Mouse (Mus musculus) urinary bladder, adult 18-20 months (tissue): ENCODE results near the gene Fam25c.
A peak's percentile ranks its signal among the peaks of the same experiment; 100 is the strongest.

Experiments
- DNase-seq, 2 experiments: peaks; one replicate each; pipeline ENCODE4 v3.0.0; 2022; ENCODE audit warnings: low spot score in 2 of 2, mixed read lengths in 2 of 2

The Fam25c gene

GRCm38 (mm10) chr14:34363490-34364253 lies 8.4 kb upstream of the Fam25c start:
- peak; percentile 91 to 93 for DNase-seq

GRCm38 (mm10) chr14:34362726-34363445 lies 7.7 kb upstream of the Fam25c start:
- DNase-seq, result peak; percentile 64 to 76

DNA sequence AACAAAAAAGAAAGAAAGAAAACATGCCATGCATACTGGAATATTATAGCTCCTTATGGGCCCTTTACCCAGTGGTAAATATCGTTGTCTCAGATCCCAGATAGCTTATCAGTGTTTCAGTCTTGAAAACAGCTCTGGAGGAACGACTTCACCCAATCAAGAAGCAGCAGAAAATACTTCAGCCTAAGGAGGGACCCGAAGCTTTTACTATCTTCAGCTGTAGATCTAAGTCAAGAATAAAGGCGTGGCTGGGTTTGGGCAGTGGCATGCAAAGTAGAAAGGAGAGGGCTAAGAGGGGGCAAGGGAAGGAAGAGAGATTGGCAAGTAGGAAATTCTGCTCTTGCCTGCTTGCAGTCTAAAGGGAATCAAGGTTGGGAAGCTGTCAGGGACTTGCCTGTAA lies 6.9 kb upstream of the Fam25c start:
- DNase-seq, result no peak

DNA sequence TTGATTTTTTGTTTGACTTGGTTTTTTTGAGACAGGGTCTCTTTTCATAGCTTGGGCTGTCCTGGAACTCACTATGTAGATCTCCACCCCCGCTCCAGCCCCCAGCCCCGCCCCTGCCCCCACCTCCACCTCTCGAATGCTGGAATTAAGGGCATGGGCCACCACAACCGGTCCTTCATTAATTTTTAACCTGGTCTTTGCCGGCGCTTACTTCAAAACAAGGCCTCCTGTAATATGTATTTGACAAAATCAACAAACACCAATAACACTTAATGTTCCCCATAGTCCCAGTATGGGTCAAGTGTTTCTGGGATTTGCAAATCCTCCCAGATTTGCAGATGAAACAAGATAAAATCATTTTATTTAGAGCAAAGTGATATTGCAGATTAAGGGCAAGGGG lies 5.0 kb upstream of the Fam25c start:
- no peak for DNase-seq

DNA sequence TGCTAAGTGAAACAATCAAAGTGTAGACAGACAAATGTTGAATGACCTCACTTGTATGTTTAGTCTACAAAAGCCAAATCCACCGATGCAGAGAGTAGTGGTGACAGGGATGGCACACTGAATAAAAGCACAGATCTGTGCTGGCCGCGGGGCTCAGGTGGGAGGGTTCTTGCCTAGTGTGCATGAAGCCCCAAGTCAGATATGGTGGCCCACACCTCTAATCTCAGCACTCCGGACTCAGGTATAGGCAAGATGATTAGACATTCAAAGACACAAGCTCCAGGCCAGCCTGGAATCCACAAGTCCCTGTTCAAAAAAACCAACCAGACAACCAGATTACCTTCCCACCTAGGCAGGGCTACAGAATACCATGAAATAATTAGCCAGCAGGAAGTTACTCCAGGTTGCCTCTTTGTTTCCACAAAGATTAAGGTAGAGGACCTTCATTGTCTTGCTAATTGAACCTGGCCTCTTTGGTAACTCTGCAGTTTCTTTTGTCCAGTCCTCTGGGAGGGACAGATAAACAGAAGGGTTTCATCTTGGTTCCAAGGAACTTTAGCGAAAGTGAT lies 4.5 kb upstream of the Fam25c start:
- no peak for DNase-seq

DNA sequence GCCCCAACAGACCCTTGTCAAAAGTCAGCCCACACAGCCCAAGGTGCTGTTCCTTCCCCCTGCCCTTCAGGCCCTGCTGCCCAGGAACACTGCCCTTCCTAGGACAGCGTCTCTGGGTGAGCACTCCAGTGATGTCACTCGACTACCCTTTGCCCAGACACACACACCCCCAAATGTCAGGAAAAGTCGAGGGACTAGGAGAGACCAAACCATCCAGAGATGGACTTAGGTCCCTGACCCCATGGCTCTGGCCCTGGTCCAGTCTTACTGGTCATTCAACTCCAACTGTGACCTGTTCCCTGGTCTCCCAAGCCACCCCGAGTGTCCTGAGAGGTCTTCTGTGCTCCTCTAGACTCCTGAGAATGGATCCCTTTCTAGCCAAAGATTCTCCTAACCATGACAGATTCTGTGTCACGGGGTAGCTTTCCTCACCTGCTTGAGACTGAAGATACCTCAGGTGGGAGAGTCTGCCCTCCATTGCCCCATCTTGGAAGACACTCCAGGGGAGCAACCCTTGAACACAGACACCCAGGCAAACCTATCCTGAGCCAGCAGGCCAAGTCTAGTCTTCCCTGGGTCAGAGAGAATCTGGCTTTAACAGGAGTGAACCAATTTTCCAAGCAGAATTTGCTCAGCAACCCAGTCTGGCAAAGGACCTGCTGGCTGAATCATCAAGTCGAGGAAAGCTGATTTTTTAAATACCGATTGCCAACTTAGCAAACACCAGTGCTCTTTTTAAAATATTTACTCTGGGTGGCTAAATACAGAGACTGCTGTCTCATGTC lies 2.6 kb upstream of the Fam25c start:
- DNase-seq, result peak in 1 of 2 experiments; percentile 27

- DNase-seq, result no peak
Observed at GRCm38 (mm10) chr14:34354456-34354855, 777 bp downstream of the Fam25c start.

GRCm38 (mm10) chr14:34353326-34353725 lies 1.9 kb downstream of the Fam25c start:
- DNase-seq, result no peak

GRCm38 (mm10) chr14:34352523-34352922 lies 2.7 kb downstream of the Fam25c start:
- no peak for DNase-seq

- DNase-seq, result no peak
Observed at GRCm38 (mm10) chr14:34351660-34352059, 3.6 kb downstream of the Fam25c start.

DNA sequence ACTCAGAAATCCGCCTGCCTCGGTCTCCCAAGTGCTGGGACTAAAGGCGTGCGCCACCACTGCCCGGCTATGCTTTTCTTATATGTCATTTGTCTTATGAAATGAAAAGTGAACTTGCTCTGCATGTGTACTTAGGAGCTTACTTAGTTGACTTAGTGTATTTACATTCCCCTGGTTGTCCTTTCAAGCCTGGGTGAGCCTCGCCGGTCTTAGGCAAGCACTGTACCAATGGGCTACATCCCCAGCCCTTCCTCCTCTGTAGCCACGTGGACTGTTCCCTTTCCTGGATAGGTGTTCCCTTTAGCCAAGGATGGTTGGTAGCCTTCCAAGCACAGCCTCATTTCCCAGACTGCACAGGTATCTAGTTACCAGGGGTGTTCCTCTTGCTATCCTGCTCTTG lies 6.2 kb downstream of the Fam25c start:
- peak in 1 of 2 experiments; percentile 49 for DNase-seq

- no peak for DNase-seq
Observed at GRCm38 (mm10) chr14:34348301-34348700, 6.9 kb downstream of the Fam25c start.

DNA sequence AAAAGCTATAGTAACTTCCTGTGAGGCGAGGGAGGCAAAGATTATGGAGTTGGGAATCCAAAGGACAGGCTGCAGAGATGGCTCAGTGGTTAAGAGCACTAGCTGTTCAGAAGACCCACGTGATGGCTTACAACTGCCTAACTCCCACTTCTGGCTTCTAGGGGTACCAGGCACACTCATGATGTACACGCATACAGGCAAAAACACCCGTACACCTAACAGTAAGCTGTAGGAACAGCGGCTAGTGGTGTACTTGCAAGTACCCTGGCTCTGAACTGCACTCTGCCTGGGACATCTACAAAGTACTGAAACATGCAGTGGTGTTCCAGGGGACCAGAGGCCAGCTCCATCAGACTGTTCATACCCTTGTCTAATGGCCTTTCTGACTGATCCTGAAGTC lies 8.1 kb downstream of the Fam25c start:
- no peak for DNase-seq

- DNase-seq, result no peak
Observed at GRCm38 (mm10) chr14:34345771-34346566, 9.3 kb downstream of the Fam25c start.

GRCm38 (mm10) chr14:34344361-34344760 lies 10.9 kb downstream of the Fam25c start:
- DNase-seq, result no peak

DNA sequence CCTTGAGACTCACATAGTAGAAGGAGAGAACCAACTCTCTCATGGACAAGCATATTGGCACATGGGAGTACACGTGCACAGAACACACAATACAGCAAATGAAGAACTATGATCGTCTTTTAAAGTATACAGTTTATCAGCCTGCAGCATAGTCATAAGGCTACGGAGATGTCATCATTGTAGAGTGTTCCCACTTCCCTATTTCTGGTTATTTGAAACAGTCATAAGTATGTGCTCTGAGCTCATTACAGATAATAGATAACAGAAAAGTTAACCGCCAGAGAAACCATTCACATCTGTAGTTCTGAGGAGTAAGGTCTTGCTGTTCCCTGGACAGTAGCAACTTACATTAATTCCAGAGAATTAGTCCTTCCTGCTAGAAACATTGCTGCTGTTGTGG lies 12.2 kb downstream of the Fam25c start:
- DNase-seq, result no peak

DNA sequence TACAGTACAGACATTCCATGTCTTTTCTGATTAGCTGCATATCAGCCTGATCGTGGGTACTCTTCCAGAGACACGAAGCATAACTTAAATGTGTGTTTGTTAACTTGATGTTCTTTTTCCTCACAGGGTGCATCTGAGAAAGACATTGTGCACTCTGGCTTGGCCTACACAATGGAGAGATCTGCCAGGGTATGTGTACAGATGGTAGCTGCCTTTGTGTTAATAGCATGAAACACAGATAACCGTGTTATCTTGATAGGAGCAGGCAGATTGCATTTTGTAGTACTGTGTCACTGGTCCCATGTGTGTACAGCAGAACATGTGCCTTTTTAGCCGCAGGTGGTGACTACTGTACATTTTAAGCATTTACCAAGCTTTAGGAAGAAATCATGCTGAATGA lies 13.2 kb downstream of the Fam25c start:
- no peak for DNase-seq

DNA sequence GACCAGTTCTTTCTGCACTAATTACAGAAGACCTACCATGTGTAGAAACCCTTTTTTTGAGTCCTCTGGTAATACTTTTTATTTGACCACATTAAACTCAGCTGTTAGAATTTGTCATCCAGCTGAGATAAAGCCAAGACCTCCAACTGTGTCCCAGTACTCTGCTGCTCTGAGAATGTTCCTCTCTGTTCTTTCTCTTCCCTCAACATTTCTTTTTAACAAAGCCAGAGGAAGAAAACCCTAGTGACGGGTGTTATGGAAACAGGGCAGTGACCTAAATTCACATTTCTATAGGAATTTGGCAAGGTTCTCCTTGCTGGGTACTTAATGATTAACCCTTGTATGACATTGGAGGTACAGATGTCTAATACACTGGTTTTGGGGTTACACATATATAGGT lies 15.8 kb downstream of the Fam25c start:
- DNase-seq, result no peak

- DNase-seq, result no peak
Observed at GRCm38 (mm10) chr14:34332476-34332875, 22.8 kb downstream of the Fam25c start.

GRCm38 (mm10) chr14:34331886-34332285 lies 23.3 kb downstream of the Fam25c start:
- no peak for DNase-seq

DNA sequence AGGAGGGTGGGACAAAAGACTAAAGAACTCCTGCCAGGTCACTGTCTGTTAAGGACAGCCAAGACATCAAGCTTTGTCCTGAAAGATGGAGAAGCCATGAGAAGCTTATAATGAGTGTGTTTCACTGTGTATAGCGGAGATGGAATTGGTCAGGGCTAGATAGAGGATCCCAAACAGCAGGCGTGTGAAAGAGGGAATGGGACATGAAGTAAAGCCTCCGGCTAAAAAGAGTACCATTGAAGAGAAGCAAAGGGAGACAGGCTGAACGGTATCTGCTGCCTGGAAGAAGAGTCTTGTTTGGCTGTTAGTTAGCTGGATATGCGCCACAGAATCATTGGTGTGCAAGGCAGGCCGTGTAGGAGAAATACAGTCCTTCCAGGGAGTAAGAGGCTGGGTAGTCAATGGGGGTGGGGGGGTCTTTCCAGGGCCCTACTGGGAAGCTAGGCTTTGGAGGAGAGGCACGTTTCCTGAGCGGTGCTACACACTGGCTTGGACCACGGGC lies 24.5 kb downstream of the Fam25c start:
- DNase-seq, result no peak
